Mouse (Mus musculus) kidney, embryonic 14.5 days (tissue): Measurements from ENCODE around the gene Il22ra1. TPM values are rescaled to one million over a fixed set of nuclear protein-coding genes. Genes with fewer than 3 reads are reported as not detected.
A peak's percentile ranks its signal among the peaks of the same experiment; 100 is the strongest.

ENCODE experiments used
- ATAC-seq: fragments of 200-750 bp; cut with Nextera tagmentation; 2 replicates; pipeline ENCODE4 v1.8.0; 2017; ENCODE audit warnings: moderate number of reproducible peaks, mild to moderate bottlenecking, moderate TSS enrichment, moderate library complexity; ENCODE audit not compliant: low FRiP score, low TSS enrichment
- H3K27ac ChIP-seq: fragments of 300-500 bp; sonication (generic); 2 replicates; pipeline ENCODE4 v1.5.1; 2014; ENCODE audit warnings: low read depth, mild to moderate bottlenecking, low read length, moderate library complexity, mixed read lengths
- H3K27me3 ChIP-seq: fragments of 300-500 bp; sonication (generic); 2 replicates; pipeline ENCODE4 v1.6.1; 2014; ENCODE audit warnings: mild to moderate bottlenecking, low read length; ENCODE audit not compliant: control insufficient read depth, insufficient read depth
- H3K36me3 ChIP-seq: fragments of 300-500 bp; sonication (generic); 2 replicates; pipeline ENCODE4 v1.6.1; 2014; ENCODE audit warnings: low read length, mixed read lengths; ENCODE audit not compliant: control insufficient read depth, insufficient read depth
- H3K4me1 ChIP-seq: fragments of 300-500 bp; sonication (generic); 2 replicates; pipeline ENCODE4 v1.6.1; 2014; ENCODE audit warnings: low read length, mixed read lengths; ENCODE audit not compliant: control insufficient read depth, insufficient read depth
- H3K4me2 ChIP-seq: fragments of 300-500 bp; sonication (generic); replicated peaks from 2 replicates; pipeline ENCODE4 v1.6.1; 2014; ENCODE audit warnings: low read depth, mild to moderate bottlenecking, low read length
- H3K4me3 ChIP-seq: fragments of 300-500 bp; sonication (generic); 2 replicates; pipeline ENCODE4 v1.5.1; 2014; ENCODE audit warnings: mild to moderate bottlenecking, low read length
- H3K9ac ChIP-seq: fragments of 300-500 bp; sonication (generic); 2 replicates; pipeline ENCODE4 v1.6.1; 2014; ENCODE audit warnings: low read depth, mild to moderate bottlenecking, low read length, moderate library complexity
- H3K9me3 ChIP-seq: fragments of 300-500 bp; sonication (generic); 2 replicates; pipeline ENCODE4 v1.6.1; 2016; ENCODE audit warnings: low read length; ENCODE audit not compliant: control insufficient read depth
- WGBS: fragments of 180-500 bp; shearing (Covaris S2); extraction: QIAGEN DNeasy Blood & Tissue Kit; methylation state at CpG from one replicate; pipeline ENCODE4 v1.1.7; 2014; 5-methylcytosine and 5-hydroxymethylcytosine counted together
- polyA plus RNA-seq: library from polyadenylated mRNA; unstranded; fragments of >200 nt; fragmentation: Nextera tagmentation; extraction: Ambion mirVana; gene quantifications from 2 replicates; pipeline ENCODE4 v1.2.1, GENCODE M21; 2014

Gene Il22ra1
- not detected in 2 replicates for polyA plus RNA-seq

DNA sequence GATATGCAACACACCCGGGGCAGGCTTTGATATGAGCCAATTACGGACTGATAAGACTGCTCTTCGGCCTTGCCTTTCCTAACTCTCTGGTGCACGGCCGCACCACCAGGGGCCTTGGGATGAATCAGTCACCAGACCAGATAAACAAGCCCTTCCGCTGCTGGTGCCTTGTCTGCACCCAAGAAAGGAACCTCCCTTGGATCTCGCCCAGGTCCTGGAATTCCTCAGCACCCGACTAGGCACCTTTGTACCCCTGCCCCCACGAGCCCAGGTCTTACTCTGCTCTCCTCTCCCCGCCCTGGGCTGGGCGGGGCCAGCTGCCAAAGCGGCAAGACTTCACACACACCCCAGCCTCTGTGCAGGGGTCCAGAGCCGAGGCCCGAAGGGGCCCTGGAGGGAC lies at the start of gene Il22ra1:
Il22ra1 (plus strand) TSS at position 356 of the 400 bp plus-strand sequence.
- H3K27me3 ChIP-seq: no peaks in the 10 kb centered on the region
- H3K36me3 ChIP-seq: no peaks in the 10 kb centered on the region
- no peak within 1 kb of the TSS for H3K4me2 ChIP-seq
- no peak within 1 kb of the TSS for H3K27ac ChIP-seq
- WGBS: 50% methylated on average over 14 of the region's 14 CpGs
- peaks cover 3% of the 10 kb centered on the region; the same call in 1 of the 2 replicates for H3K9me3 ChIP-seq
- H3K4me3 ChIP-seq: no peak within 1 kb of the TSS
- no peak within 1 kb of the TSS for H3K9ac ChIP-seq
- H3K4me1 ChIP-seq: no peaks in the 10 kb centered on the region
- no peak for ATAC-seq

GRCm38 (mm10) chr4:135679316-135679715 lies 48.7 kb upstream of the Il22ra1 start:
- H3K4me1 ChIP-seq: no peaks in the 10 kb centered on the region
- H3K4me3 ChIP-seq: no peak overlapping the region
- ATAC-seq: no peak
- H3K9me3 ChIP-seq: no peaks in the 10 kb centered on the region
- H3K27ac ChIP-seq: no peak overlapping the region
- 68% methylated on average over 4 of the region's 4 CpGs for whole genome bisulfite sequencing
- no peak overlapping the region for H3K4me2 ChIP-seq
- H3K27me3 ChIP-seq: no peaks in the 10 kb centered on the region
- H3K9ac ChIP-seq: no peak overlapping the region
- no peaks in the 10 kb centered on the region for H3K36me3 ChIP-seq

DNA sequence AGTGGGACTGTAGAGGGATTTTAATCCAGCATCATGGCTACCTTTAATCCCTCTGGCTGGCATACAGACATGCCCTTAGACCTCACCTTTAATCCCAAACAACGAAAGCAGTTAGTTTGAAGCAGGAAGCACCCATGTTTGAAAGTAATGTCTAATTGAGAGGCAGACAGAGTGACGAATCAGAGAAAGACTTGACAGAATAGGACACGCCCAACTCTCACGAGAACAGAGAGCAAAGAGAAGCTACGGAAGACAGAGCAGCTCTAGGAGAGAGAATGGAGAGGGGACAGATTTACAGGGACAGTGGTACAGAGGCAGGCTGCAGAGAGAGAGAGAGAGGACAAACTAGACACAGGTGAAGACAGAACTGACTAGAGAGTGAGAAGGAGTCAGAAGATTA lies 46.2 kb upstream of the Il22ra1 start:
- Histone ChIP-seq H3K27ac (no peak overlapping the region), H3K4me2 (no peak overlapping the region), H3K36me3 (no peaks in the 10 kb centered on the region), H3K4me1 (no peaks in the 10 kb centered on the region), H3K27me3 (0 out of 2 replicates have a peak, but pooled peaks cover 6% of the 10 kb centered on the region), H3K4me3 (no peak overlapping the region), H3K9ac (no peak overlapping the region), H3K9me3 (no peaks in the 10 kb centered on the region)
- 72% methylated on average over 5 of the region's 5 CpGs for WGBS
- no peak for ATAC-seq

GRCm38 (mm10) chr4:135683553-135683952 lies 44.4 kb upstream of the Il22ra1 start:
- Histone ChIP-seq H3K4me1 (no peaks in the 10 kb centered on the region), H3K4me2 (no peak overlapping the region), H3K4me3 (no peak overlapping the region), H3K27ac (no peak overlapping the region), H3K9ac (no peak overlapping the region), H3K27me3 (peaks cover 16% of the 10 kb centered on the region; the same call in 1 of the 2 replicates), H3K36me3 (no peaks in the 10 kb centered on the region), H3K9me3 (no peaks in the 10 kb centered on the region)
- ATAC-seq: no peak
- 13% methylated on average over 4 of the region's 4 CpGs for WGBS

DNA sequence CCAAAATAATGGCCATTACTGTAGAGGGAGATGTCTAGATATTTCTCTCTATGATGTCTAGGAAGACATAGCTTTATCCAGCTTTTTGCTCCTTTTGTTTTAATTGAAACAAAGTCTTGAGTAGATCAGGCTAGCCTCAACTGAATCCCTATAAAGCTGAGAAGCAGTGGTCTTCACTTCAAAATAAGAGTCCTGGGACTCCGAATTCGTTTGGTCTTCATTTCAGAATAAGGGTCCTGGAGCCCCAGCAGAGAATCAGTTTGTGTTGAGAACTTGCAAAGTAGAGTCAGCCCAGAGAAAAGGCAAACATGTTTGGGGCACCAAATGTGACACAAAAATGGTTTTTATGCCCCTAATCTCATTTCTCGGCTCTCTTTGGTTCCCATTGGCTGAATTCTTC lies 43.2 kb upstream of the Il22ra1 start:
- H3K9me3 ChIP-seq: no peaks in the 10 kb centered on the region
- no peak for ATAC-seq
- no peak overlapping the region for H3K9ac ChIP-seq
- peaks cover 16% of the 10 kb centered on the region; the same call in 1 of the 2 replicates for H3K27me3 ChIP-seq
- no peaks in the 10 kb centered on the region for H3K4me1 ChIP-seq
- 53% methylated on average over 3 of the region's 3 CpGs for WGBS
- H3K27ac ChIP-seq: no peak overlapping the region
- H3K4me2 ChIP-seq: no peak overlapping the region
- H3K36me3 ChIP-seq: no peaks in the 10 kb centered on the region
- H3K4me3 ChIP-seq: no peak overlapping the region

DNA sequence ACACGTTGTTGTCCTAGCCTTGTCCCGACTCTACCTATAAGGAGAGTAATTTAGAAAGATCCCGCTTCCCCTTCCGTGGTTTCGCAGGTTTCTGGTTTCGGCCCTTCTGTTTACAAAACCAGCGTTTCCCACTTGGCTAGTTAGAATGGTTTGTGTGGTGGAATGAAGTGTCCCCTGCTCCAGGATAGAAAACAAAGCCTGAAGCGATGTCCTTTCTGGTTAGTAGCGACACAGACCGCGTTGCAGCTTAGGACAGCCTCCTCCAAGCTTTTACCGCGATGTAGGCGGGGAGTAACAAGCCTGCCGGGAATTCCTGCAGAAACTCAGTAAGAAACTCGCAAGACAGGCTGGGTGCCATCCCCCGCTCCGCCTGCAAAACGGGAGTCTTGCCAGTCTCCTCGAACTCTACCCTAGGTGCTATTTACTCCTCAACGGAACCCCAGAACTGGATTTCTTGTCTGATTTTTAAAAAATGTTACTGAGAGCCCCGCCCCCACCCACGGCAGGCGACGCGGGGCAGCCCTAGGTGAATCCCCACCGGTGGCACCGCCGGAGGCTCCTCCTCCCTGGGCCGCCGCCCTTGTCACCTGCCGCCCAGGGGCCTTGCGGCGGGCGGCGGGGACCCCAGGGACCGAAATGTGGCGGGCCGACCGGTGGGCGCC lies 41.9 kb upstream of the Il22ra1 start, which contains the start of gene Ifnlr1:
Ifnlr1 (plus strand) TSS at position 382 of the 662 bp plus-strand sequence.
- peaks cover 16% of the 10 kb centered on the region; the same call in 1 of the 2 replicates for H3K27me3 ChIP-seq
- peak within 1 kb of the TSS; percentile 86 for H3K4me2 ChIP-seq
- H3K36me3 ChIP-seq: no peaks in the 10 kb centered on the region
- under 1% methylated on average over 39 of the region's 41 CpGs for WGBS
- H3K9ac ChIP-seq: peak within 1 kb of the TSS; percentile 70
- H3K9me3 ChIP-seq: no peaks in the 10 kb centered on the region
- peak within 1 kb of the TSS; percentile 63 for H3K4me3 ChIP-seq
- peak; percentile 55 for ATAC-seq
- no peaks in the 10 kb centered on the region for H3K4me1 ChIP-seq
- no peak within 1 kb of the TSS for H3K27ac ChIP-seq

GRCm38 (mm10) chr4:135686568-135686953 lies 41.4 kb upstream of the Il22ra1 start:
- H3K4me3 ChIP-seq: peak overlapping the region; percentile 63
- H3K27me3 ChIP-seq: peaks cover 16% of the 10 kb centered on the region; the same call in 1 of the 2 replicates
- H3K27ac ChIP-seq: no peak overlapping the region
- H3K9me3 ChIP-seq: no peaks in the 10 kb centered on the region
- H3K4me1 ChIP-seq: no peaks in the 10 kb centered on the region
- WGBS: under 1% methylated on average over 21 of the region's 21 CpGs
- peak overlapping the region; percentile 86 for H3K4me2 ChIP-seq
- H3K36me3 ChIP-seq: no peaks in the 10 kb centered on the region
- ATAC-seq: 0 out of 2 replicates have a peak, but pooled peaks have one; percentile 49
- peak overlapping the region; percentile 70 for H3K9ac ChIP-seq

- no peak overlapping the region for H3K9ac ChIP-seq
- 90% methylated on average over 7 of the region's 7 CpGs for WGBS
- ATAC-seq: no peak
- H3K27me3 ChIP-seq: peaks cover 16% of the 10 kb centered on the region; the same call in 1 of the 2 replicates
- H3K9me3 ChIP-seq: no peaks in the 10 kb centered on the region
- no peaks in the 10 kb centered on the region for H3K36me3 ChIP-seq
- H3K27ac ChIP-seq: no peak overlapping the region
- H3K4me3 ChIP-seq: no peak overlapping the region
- no peak overlapping the region for H3K4me2 ChIP-seq
- no peaks in the 10 kb centered on the region for H3K4me1 ChIP-seq
Measured at GRCm38 (mm10) chr4:135689797-135690196, 38.2 kb upstream of the Il22ra1 start.

- H3K9ac ChIP-seq: no peak overlapping the region
- no peaks in the 10 kb centered on the region for H3K9me3 ChIP-seq
- H3K4me3 ChIP-seq: no peak overlapping the region
- no peaks in the 10 kb centered on the region for H3K36me3 ChIP-seq
- no peak overlapping the region for H3K4me2 ChIP-seq
- no peak for ATAC-seq
- no peaks in the 10 kb centered on the region for H3K4me1 ChIP-seq
- no peak overlapping the region for H3K27ac ChIP-seq
- H3K27me3 ChIP-seq: peaks cover 13% of the 10 kb centered on the region; the same call in 1 of the 2 replicates
- 75% methylated on average over 11 of the region's 11 CpGs for WGBS
Measured at GRCm38 (mm10) chr4:135690241-135690640, 37.7 kb upstream of the Il22ra1 start.
